Mouse (Mus musculus) small intestine, adult 2 months (tissue): ENCODE data around the gene Fancc. TPM values are rescaled to one million over a fixed set of nuclear protein-coding genes. Genes with fewer than 3 reads are reported as not detected.

ENCODE experiments used
- H3K27ac ChIP-seq: fragments of 200-500 bp; 2 replicates; pipeline ENCODE4 v1.5.1; 2012; ENCODE audit warnings: low read depth, low read length, control low read depth, inconsistent platforms; ENCODE audit not compliant: insufficient read depth
- H3K27me3 ChIP-seq: fragments of 200-500 bp; 2 replicates; pipeline ENCODE4 v1.6.1; 2012; ENCODE audit warnings: mild to moderate bottlenecking, moderate library complexity, low read length, inconsistent platforms; ENCODE audit not compliant: control insufficient read depth, insufficient read depth
- H3K36me3 ChIP-seq: fragments of 200-500 bp; 2 replicates; pipeline ENCODE4 v1.6.1; 2012; ENCODE audit warnings: mild to moderate bottlenecking, low read length, control low read depth, inconsistent platforms; ENCODE audit not compliant: control insufficient read depth, insufficient read depth
- H3K4me1 ChIP-seq: fragments of 200-500 bp; 2 replicates; pipeline ENCODE4 v1.6.1; 2012; ENCODE audit warnings: low read length, inconsistent platforms, mixed read lengths; ENCODE audit not compliant: control insufficient read depth, insufficient read depth, insufficient read length
- H3K4me3 ChIP-seq: fragments of 200-500 bp; 2 replicates; pipeline ENCODE4 v1.5.1; 2012; ENCODE audit warnings: low read depth, mild to moderate bottlenecking, control low read depth, inconsistent platforms, low read length, moderate library complexity
- CTCF ChIP-seq: fragments of 200-500 bp; IDR thresholded peaks from 2 replicates; pipeline ENCODE4 v1.5.1; 2012; ENCODE audit warnings: low read depth, mild to moderate bottlenecking, control low read depth, inconsistent platforms, low read length, moderate library complexity, mixed read lengths; ENCODE audit not compliant: insufficient replicate concordance, insufficient read length; ENCODE audit errors: extremely low read depth
- POLR2A ChIP-seq: fragments of 200-500 bp; IDR thresholded peaks from 2 replicates; pipeline ENCODE4 v1.6.1; 2012; ENCODE audit warnings: low read depth, mild to moderate bottlenecking, control low read depth, inconsistent platforms, low read length, moderate library complexity
- WGBS: fragments of 180-500 bp; shearing (Covaris S2); methylation state at CpG from one replicate; pipeline ENCODE4 v1.1.7; 2018; 5-methylcytosine and 5-hydroxymethylcytosine counted together
- polyA plus RNA-seq: library from polyadenylated mRNA; depleted of rRNA; stranded (reverse); fragments of >200 nt; gene quantifications from 2 replicates; pipeline ENCODE4 v1.2.3, GENCODE M21; 2012

Fancc gene
- polyA plus RNA-seq, 1 experiment, result 3.9 TPM

GRCm38 (mm10) chr13:63332576-63333300 is 164.3 kb downstream of the Fancc start:
- H3K27me3 ChIP-seq, result no peaks in the 10 kb centered on the region
- H3K27ac ChIP-seq, result no peak overlapping the region
- 38% methylated on average over 4 of the region's 4 CpGs for WGBS
- no peak overlapping the region for H3K4me3 ChIP-seq
- no peaks in the 10 kb centered on the region for H3K4me1 ChIP-seq
- H3K36me3 ChIP-seq, result no peaks in the 10 kb centered on the region
- TF ChIP-seq CTCF (no peak), POLR2A (no peak)

DNA sequence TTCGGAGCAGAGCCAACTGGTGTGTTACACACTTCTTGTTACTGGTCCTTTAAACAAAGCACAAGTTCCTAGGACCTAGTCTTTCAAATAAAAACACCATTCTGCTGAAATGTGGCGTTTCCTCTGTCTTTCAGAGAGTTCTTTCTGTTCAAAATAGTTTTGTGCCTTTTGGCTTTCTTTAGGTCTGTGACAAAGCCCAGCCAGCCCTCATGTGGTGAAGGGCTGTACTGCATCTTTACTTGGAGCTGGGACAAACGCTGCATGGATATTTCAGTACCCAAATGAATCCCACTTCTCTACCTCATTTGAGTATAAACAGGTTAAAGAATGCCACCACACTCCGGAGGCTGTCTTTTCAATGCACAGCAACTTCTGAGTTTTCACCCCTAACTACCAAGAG is 165.7 kb downstream of the Fancc start:
- WGBS, result 50% methylated on average over 4 of the region's 4 CpGs
- no peak overlapping the region for H3K27ac ChIP-seq

DNA sequence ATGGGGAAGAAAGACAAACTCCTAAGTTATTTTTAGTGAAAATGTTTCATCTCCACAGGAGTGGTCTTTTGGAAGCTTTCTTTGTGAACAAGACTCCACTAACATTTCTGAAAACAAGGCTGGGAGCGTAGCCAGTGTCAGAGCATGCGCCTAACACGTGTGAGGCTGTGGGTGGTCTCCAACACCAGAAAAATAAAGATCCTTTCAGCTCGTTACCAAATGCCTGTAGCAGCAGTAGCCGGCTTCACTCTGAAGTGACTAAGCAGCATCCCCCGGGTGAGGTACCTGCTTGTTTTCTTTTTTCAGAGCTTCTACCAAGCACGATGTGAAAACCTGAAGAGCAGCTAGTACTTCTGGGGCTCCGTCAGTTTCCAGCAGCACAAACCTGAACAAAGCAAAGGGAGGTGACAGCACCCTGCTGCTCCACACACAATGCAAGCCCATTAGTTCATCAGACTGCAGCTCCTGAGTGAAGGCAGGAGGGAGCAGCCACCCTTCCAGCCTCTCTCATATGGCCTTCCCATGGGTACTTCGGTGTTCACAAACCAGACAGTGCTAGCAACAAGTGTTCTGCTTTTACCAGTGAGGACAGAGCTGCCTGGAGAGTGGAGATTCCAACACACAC is 166.7 kb downstream of the Fancc start:
- Histone ChIP-seq H3K36me3 (no peaks in the 10 kb centered on the region), H3K27me3 (no peaks in the 10 kb centered on the region), H3K27ac (no peak overlapping the region), H3K4me1 (peaks cover 4% of the 10 kb centered on the region; the same call in 1 of the 2 replicates), H3K4me3 (no peak overlapping the region)
- 77% methylated on average over 9 of the region's 9 CpGs for WGBS
- no peak for TF ChIP-seq POLR2A
- TF ChIP-seq CTCF, result no peak

More for the DNA sequence above, 165.7 kb downstream of the Fancc start:
- Histone ChIP-seq H3K4me1 (no peaks in the 10 kb centered on the region), H3K36me3 (no peaks in the 10 kb centered on the region), H3K27me3 (no peaks in the 10 kb centered on the region), H3K4me3 (no peak overlapping the region)
- TF ChIP-seq POLR2A (no peak), CTCF (peak; percentile 59; the same call in 1 of the 2 replicates)

DNA sequence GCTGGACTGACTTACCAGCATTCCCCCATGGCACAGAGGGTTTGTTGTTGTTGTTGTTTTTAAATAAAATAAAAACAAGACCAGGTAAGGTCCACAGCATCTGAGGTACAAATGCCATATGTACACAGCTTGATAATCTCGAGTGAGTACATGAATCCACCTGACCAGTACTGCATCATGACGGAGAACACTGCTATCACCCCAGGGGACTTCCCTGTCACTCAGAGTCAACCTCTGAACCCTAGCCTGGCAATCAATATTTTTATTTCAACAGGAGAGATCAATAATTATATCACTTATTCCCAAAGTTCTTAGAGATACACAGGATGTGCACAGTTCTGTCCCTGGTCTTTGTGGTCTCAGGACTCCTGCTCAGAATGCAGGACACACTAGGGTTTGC is 171.1 kb downstream of the Fancc start:
- no peaks in the 10 kb centered on the region for H3K27me3 ChIP-seq
- 41% methylated on average over 2 of the region's 2 CpGs for WGBS
- no peaks in the 10 kb centered on the region for H3K36me3 ChIP-seq
- H3K27ac ChIP-seq, result no peak overlapping the region; the same call in 1 of the 2 replicates
- H3K4me1 ChIP-seq, result peaks cover 15% of the 10 kb centered on the region; the same call in 1 of the 2 replicates
- no peak overlapping the region for H3K4me3 ChIP-seq
- TF ChIP-seq CTCF, result no peak
- no peak for TF ChIP-seq POLR2A

- no peaks in the 10 kb centered on the region for H3K27me3 ChIP-seq
- TF ChIP-seq CTCF, result no peak
- TF ChIP-seq POLR2A, result no peak
- H3K36me3 ChIP-seq, result no peaks in the 10 kb centered on the region
- H3K27ac ChIP-seq, result peak overlapping the region; percentile 52
- 36% methylated on average over 10 of the region's 10 CpGs for WGBS
- H3K4me3 ChIP-seq, result no peak overlapping the region
- peaks cover 15% of the 10 kb centered on the region; the same call in 1 of the 2 replicates for H3K4me1 ChIP-seq
Measured at GRCm38 (mm10) chr13:63324978-63325848, 171.9 kb downstream of the Fancc start.

GRCm38 (mm10) chr13:63324311-63324710 is 172.8 kb downstream of the Fancc start:
- Histone ChIP-seq H3K36me3 (no peaks in the 10 kb centered on the region), H3K27ac (no peak overlapping the region), H3K27me3 (no peaks in the 10 kb centered on the region), H3K4me3 (no peak overlapping the region), H3K4me1 (peaks cover 15% of the 10 kb centered on the region; the same call in 1 of the 2 replicates)
- TF ChIP-seq CTCF, result no peak
- no peak for TF ChIP-seq POLR2A
- WGBS, result 39% methylated on average over 3 of the region's 3 CpGs
